Mouse (Mus musculus): ENCODE data around the gene Mllt3. TPM values are rescaled to one million over a fixed set of nuclear protein-coding genes. Genes with fewer than 3 reads are reported as not detected.

Gene Mllt3
- total and polyA plus RNA-seq, 2 experiments from 2014 or later: 5.1 to 13.5 TPM

DNA sequence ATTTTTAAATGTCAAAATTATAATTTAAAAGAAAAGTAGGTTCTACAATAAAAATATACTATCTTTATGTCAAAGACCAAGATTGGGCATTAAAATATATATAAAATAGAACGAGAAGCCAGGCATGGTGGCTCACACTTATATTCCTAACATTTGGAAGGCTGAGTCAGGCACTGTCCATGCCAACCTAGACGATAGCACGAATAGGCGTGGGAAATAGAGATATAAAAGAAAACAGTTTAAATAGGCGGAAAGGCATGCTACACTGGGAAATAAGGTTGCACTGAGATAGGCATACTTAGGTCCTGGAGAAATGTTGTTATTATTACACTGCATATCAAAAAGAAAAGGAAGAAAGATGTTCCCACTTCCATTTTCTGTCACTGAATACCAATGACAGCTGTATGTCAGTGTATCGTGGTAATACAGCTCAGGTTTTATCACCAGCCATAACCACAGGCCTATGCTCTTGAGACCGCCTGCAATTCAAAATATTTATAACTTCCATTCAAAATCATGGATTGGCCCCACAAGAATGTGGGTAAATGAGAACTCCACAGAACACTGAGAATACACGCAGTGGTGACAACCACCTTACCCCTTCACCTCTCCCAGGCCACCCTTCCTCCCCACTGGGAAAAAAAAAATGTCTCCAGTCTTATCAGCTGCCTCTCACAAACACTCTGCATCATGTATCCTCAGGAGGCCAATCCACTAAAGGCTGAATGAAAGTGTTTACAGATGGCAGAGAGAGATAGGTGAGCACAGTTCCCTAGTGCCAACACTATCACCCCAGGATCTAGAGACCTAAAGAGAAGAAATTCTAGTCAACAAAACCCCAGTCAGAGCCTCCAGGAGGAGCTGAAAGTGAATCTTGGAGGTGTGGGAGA is 102.6 kb downstream of the Mllt3 start:
- Histone ChIP-seq H3K4me3 (ENCODE audit: low read depth, low read length) (no peak overlapping the region), H3K27ac (ENCODE audit: low read depth) (no peak overlapping the region), H3K9me3 (replicated peaks; ENCODE audit: control insufficient read depth, low read length) (no peaks in the 10 kb centered on the region), H3K4me2 (ENCODE audit: low read depth, low read length) (no peak overlapping the region), H3K9ac (replicated peaks; ENCODE audit: low read depth, low read length) (no peak overlapping the region), H3K36me3 (replicated peaks; ENCODE audit: control insufficient read depth, insufficient read depth, low read length) (no peaks in the 10 kb centered on the region), H3K4me1 (ENCODE audit: control insufficient read depth, insufficient read depth) (peaks cover 19% of the 10 kb centered on the region), H3K27me3 (ENCODE audit: control insufficient read depth, insufficient read depth, low read length) (no peaks in the 10 kb centered on the region)
- no peak for TF ChIP-seq CTCF (IDR thresholded peaks at IDR 0.05; ENCODE audit: low read depth)
- TF ChIP-seq EP300 (IDR thresholded peaks at IDR 0.05; ENCODE audit: low read depth): no peak
- ATAC-seq (ENCODE audit: insufficient read depth, low read depth) (no peak), DNase-seq (ENCODE audit: low spot score) (no peak)
- 78% methylated on average over 8 of the region's 8 CpGs for WGBS

DNA sequence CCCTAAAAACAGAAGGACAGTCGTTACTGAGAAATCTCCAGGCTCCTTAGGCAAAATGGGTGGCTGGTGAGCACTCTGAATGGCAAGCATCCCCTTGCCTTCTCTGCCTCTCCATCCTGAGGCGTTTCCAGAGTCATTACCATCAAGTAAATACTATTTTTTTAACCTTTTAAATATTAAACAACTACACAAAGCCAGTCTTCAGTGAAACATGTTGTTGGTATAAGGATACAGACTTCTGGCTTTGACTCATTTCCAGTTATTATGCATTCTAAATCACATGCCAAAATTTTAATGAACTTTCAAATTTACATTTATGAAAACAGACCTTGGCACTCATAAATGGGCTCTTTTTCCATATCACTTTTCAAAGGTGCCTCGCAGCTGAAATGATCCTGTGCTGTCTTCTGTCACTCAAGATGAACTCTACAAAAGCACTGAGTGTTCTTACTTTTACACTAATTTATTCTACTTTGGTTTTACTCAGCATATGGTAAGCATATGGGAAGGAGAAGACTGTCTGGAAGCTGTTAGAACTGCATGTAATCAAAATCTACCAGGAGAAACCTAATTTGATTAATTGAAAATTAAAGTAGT is 104.5 kb downstream of the Mllt3 start:
- Histone ChIP-seq H3K4me1 (ENCODE audit: control insufficient read depth, insufficient read depth) (peaks cover 4% of the 10 kb centered on the region), H3K36me3 (replicated peaks; ENCODE audit: control insufficient read depth, insufficient read depth, low read length) (no peaks in the 10 kb centered on the region), H3K27ac (ENCODE audit: low read depth) (no peak overlapping the region), H3K4me2 (ENCODE audit: low read depth, low read length) (no peak overlapping the region), H3K27me3 (ENCODE audit: control insufficient read depth, insufficient read depth, low read length) (no peaks in the 10 kb centered on the region), H3K9me3 (replicated peaks; ENCODE audit: control insufficient read depth, low read length) (no peaks in the 10 kb centered on the region), H3K4me3 (ENCODE audit: low read depth, low read length) (no peak overlapping the region), H3K9ac (replicated peaks; ENCODE audit: low read depth, low read length) (no peak overlapping the region)
- WGBS: 71% methylated on average over 3 of the region's 3 CpGs
- TF ChIP-seq EP300 (IDR thresholded peaks at IDR 0.05; ENCODE audit: low read depth): no peak
- TF ChIP-seq CTCF (IDR thresholded peaks at IDR 0.05; ENCODE audit: low read depth): no peak
- ATAC-seq (ENCODE audit: insufficient read depth, low read depth): no peak
- no peak for DNase-seq (ENCODE audit: low spot score)

DNA sequence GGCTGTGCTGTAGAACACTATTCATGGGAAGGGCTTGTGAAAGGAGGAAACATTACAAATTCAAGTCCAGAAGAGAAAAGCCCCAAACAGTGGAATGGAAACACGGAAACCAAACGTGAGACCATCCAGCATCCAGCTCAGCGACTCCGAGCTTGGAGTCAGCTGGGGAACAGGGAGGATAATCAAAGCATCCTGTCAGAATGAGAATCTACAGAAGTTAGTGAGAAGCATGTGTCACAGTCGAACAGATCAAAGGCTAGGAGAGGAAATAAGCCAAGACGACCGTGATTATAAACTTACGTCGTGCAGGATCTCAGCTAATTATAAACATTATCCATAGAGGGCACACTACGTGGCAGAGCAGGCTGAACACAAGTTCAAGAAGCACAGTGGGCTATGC is 105.8 kb downstream of the Mllt3 start:
- Histone ChIP-seq H3K9ac (replicated peaks; ENCODE audit: low read depth, low read length) (no peak overlapping the region), H3K4me1 (ENCODE audit: control insufficient read depth, insufficient read depth) (no peaks in the 10 kb centered on the region), H3K27me3 (ENCODE audit: control insufficient read depth, insufficient read depth, low read length) (no peaks in the 10 kb centered on the region), H3K4me3 (ENCODE audit: low read depth, low read length) (no peak overlapping the region), H3K27ac (ENCODE audit: low read depth) (no peak overlapping the region), H3K9me3 (replicated peaks; ENCODE audit: control insufficient read depth, low read length) (no peaks in the 10 kb centered on the region), H3K36me3 (replicated peaks; ENCODE audit: control insufficient read depth, insufficient read depth, low read length) (no peaks in the 10 kb centered on the region), H3K4me2 (ENCODE audit: low read depth, low read length) (no peak overlapping the region)
- TF ChIP-seq EP300 (IDR thresholded peaks at IDR 0.05; ENCODE audit: low read depth) (no peak), CTCF (IDR thresholded peaks at IDR 0.05; ENCODE audit: low read depth) (no peak)
- ATAC-seq (ENCODE audit: insufficient read depth, low read depth) (no peak), DNase-seq (ENCODE audit: low spot score) (no peak)
- 47% methylated on average over 10 of the region's 10 CpGs for WGBS

DNA sequence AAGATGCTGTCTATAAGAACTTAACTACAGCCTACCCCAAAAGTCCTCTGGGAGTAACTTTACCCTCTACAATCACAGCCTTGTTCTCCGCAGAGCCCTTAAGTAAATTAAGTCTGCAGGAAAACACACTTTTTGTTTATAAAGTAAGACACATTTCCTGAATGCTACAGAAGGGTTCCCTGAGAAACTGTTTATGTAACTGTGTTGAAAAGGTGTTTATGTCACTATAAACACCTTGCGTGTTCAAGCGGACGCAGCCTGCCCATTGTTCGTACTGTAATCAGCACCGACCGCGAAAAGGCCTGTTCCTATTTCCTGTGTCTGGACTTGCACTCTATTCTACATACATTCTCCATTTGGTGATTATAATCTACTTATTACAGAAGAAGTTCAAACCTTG is 112.5 kb downstream of the Mllt3 start:
- Histone ChIP-seq H3K9me3 (replicated peaks; ENCODE audit: control insufficient read depth, low read length) (no peaks in the 10 kb centered on the region), H3K9ac (replicated peaks; ENCODE audit: low read depth, low read length) (no peak overlapping the region), H3K27me3 (ENCODE audit: control insufficient read depth, insufficient read depth, low read length) (no peaks in the 10 kb centered on the region), H3K4me3 (ENCODE audit: low read depth, low read length) (no peak overlapping the region), H3K4me1 (ENCODE audit: control insufficient read depth, insufficient read depth) (no peaks in the 10 kb centered on the region), H3K4me2 (ENCODE audit: low read depth, low read length) (no peak overlapping the region), H3K27ac (ENCODE audit: low read depth) (no peak overlapping the region), H3K36me3 (replicated peaks; ENCODE audit: control insufficient read depth, insufficient read depth, low read length) (no peaks in the 10 kb centered on the region)
- TF ChIP-seq EP300 (IDR thresholded peaks at IDR 0.05; ENCODE audit: low read depth): no peak
- TF ChIP-seq CTCF (IDR thresholded peaks at IDR 0.05; ENCODE audit: low read depth): no peak
- WGBS: 71% methylated on average over 8 of the region's 8 CpGs
- ATAC-seq (ENCODE audit: insufficient read depth, low read depth): no peak
- DNase-seq (ENCODE audit: low spot score): no peak

DNA sequence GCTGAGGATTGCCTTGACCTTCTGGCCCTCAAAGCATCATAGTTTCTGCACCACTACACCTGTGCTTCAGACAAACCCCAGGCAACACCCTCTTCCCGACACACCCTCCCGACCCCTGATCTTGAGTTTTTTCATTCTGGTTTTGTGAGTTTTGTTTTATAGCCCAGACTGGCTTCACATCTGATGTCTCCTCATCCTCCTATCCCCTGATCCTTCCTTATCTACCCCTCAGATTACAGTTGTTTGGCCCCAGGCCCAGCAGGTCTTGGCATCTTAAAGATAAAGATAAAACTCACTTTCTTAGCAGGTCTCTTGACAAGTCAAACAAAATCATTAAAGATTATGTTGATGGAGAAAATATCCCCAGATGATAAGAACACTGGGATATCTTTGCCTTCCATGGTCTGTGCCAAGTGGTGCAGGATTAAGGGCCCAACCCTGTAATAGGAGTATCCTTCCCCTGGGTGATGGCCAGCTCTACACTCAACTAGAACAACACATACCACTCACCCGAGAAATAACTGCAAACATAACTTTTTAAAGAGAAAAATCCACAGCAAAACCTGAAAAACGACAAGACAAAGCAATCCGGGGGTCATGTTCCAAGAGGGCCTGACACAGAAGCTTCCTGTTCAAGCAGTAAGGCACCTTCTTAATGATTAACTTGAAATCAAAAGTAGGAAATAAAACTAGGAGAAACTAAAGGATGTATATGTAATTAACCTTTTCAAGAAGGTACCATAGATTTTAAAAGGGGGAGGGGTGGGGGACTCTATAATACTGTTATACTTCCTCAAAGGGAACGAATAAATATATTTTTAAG is 121.8 kb downstream of the Mllt3 start:
- TF ChIP-seq CTCF (IDR thresholded peaks at IDR 0.05; ENCODE audit: low read depth) (no peak), EP300 (IDR thresholded peaks at IDR 0.05; ENCODE audit: low read depth) (no peak)
- Histone ChIP-seq H3K27me3 (ENCODE audit: control insufficient read depth, insufficient read depth, low read length) (no peaks in the 10 kb centered on the region), H3K9ac (replicated peaks; ENCODE audit: low read depth, low read length) (no peak overlapping the region), H3K4me1 (ENCODE audit: control insufficient read depth, insufficient read depth) (no peaks in the 10 kb centered on the region), H3K36me3 (replicated peaks; ENCODE audit: control insufficient read depth, insufficient read depth, low read length) (no peaks in the 10 kb centered on the region), H3K9me3 (replicated peaks; ENCODE audit: control insufficient read depth, low read length) (no peaks in the 10 kb centered on the region), H3K27ac (ENCODE audit: low read depth) (no peak overlapping the region), H3K4me3 (ENCODE audit: low read depth, low read length) (no peak overlapping the region), H3K4me2 (ENCODE audit: low read depth, low read length) (no peak overlapping the region)
- DNase-seq (ENCODE audit: low spot score): no peak
- no peak for ATAC-seq (ENCODE audit: insufficient read depth, low read depth)
- 70% methylated on average over 6 of the region's 6 CpGs for WGBS

Measured in heart, postnatal 0 days (tissue).